Mouse (Mus musculus): ENCODE measurements around the gene Dock4.
"Not testable (repeated sequence)": the region's sequence is repeated elsewhere in the genome, so short reads cannot be mapped to it uniquely, and the experiment has no call there.

Gene Dock4

DNA sequence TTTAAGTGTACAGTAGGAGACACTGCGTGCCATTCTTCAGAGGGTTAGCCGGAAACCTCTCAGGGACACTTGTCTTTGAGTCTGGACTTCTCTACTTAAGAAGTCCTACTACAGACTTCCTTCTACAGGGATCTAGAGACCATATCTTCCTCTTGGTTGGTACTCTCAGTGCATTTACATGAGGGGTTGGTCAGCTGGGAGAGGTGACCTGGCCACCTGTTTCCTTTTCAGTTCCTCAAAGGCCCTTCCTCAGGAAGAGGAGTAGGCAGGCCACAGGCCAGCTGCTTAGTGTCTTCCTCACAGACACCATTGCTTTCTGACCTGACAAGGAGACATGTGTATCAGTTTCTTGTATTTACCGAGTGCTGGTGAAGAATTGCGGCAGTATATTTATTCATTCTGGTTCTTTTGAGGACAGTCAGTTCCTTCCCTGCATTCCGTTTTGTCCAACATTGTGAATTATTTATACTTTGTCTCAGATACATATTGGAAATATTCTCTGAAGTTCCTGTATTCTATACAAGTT, 380.2 kb downstream of the Dock4 start:
- no peak for DNase-seq (ENCODE audit: low spot score)

- peak; percentile 34 for DNase-seq (ENCODE audit: low spot score)
These were observed 380.7 kb downstream of the Dock4 start for GRCm38 (mm10) chr12:40826491-40826890.

GRCm38 (mm10) chr12:40828025-40828424, 382.3 kb downstream of the Dock4 start:
- DNase-seq (ENCODE audit: low spot score) = no peak

- no peak for DNase-seq (ENCODE audit: low spot score)
These were observed 383.5 kb downstream of the Dock4 start for GRCm38 (mm10) chr12:40829269-40829668.

DNA sequence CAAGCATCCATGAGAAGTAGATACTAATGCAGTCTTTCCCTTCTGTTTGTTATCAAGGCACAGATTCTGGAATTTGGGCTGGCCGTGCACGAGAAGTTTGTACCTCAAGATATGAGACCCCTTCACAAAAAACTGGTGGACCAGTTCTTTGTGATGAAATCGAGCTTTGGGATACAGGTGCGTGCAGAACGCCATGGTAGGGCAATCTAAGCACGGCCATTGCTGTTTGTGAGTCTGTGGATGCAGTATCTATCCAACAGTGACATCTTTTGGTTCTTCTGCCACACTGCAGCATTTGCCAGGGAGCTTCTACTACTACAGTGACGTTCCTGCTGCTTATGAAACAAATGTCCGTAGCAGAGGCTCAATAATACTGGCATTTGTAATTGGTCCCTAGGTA, 386.4 kb downstream of the Dock4 start:
- peak; percentile 48 for DNase-seq (ENCODE audit: low spot score)

- DNase-seq (ENCODE audit: low spot score) = peak; percentile 50
These were observed 391.2 kb downstream of the Dock4 start for GRCm38 (mm10) chr12:40836924-40837323.

DNA sequence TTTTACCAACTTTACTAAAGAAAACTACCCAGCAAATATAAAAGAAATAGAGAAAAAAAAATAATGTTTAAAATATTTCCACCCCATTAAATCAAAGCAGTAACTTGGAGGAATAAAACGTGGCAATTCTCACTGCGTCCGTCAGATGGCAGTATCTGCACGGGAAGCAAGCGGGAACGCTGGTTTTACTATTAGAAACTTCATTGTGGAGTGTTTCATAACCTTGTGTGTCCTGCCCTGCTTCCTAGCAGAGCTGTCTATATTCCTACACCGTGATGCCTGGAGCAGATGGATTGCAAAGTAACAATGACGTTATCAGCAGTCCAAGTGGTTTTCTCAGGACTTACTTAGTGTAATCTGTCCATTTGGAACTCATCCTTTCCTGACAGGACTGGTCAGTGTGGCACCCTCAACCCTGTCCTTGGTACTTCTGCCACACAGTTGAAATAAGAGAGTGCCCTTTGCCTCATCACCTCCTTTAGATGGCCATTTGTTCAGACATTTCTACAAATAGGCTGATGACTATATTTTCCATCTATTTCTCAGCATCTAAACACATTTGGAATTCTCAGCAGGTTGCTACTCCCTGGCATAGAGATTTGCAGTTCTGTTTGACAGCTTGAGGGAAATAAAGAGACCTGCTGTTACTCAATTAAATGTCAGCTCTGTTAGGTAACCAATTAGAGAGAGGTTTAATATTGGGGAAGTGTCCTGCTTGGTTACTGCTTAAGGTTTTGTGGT, 392.0 kb downstream of the Dock4 start:
- peak; percentile 78 for DNase-seq (ENCODE audit: low spot score)

DNA sequence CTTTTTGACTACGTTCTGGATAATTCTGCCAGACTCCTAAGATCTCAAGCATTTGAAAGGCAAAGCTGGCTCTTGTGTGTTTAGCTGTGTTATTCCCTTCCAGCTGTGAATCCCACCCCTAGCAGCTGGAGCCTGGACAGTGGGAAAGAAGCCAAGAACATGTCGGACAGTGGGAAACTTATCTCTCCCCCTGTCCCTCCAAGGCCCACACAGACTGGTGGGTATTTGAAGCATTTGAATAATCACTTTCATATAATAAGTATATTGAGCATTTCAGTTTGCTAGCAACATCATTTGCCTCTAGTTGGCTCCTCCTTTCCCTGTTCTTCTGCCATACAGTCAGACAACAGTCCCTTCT, 392.6 kb downstream of the Dock4 start:
- no peak for DNase-seq (ENCODE audit: low spot score)

- no peak for DNase-seq (ENCODE audit: low spot score)
These were observed 393.2 kb downstream of the Dock4 start for GRCm38 (mm10) chr12:40838940-40839339.

- no peak for DNase-seq (ENCODE audit: low spot score)
These were observed 394.1 kb downstream of the Dock4 start for GRCm38 (mm10) chr12:40839817-40840216.

DNA sequence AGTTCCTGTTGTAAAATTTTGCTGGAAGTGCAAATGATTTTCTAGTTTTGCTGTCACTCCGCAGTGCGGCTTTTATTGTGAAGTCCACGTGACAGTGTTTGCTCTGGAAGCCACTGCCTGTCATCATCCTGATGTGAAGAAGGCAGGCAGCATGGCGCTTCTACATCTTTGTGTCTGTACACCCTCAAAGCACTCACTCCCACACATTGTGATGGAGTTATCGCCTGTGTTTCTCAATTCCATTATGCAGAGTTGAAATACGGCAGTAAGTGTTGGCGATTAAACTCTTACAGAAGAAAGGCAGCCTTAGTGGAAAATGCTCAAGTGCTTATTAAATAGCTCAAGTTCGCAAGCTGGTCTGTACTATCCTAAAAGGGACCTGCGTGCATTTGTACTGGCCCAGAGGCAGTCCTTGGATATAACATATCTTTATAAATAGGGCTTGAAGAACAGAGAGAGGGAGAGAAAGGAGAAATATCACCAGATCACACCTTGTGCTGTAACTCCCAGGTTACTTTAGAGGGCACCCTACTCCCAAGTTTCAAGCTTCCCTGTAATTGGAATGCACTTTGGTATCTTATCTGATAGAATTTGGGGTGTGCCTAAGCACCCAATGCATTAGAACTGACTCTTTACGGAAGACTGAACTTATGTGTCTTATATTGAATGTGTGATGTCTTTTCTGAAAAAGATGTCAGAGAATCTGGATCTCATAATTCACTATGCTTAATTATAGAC, 396.7 kb downstream of the Dock4 start:
- DNase-seq (ENCODE audit: low spot score) = peak; percentile 19

- no peak for DNase-seq (ENCODE audit: low spot score)
These were observed 397.2 kb downstream of the Dock4 start for GRCm38 (mm10) chr12:40842991-40843390.

DNA sequence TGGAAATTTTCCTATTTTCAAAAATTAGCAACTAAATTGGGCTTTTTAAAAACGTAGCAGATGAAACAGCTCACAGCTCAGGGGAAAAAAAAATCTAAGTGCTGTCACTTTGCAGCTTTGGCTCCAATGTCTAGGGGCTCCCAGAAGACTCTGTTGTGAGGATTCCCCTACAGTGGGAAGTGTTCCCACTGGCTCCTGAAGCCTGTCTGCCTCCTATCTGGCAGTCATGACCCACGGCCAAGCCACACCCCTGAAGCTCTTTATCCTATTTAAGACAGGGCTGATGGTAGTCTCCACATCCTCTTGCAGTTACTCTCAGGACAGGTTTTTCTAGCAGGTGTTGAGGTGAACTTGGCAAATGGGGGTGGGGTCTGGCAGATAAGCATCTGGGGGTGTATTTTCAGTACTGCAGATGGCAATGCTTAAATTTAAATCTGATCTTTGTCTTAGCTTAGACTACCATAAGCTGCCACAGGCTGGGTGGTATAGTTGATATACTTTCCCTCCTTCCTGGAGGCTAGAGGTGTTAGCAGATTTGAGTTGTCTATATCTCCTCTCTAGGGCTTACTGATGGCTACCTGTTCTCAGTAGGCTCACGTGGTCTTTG, 397.8 kb downstream of the Dock4 start:
- no peak for DNase-seq (ENCODE audit: low spot score)

DNA sequence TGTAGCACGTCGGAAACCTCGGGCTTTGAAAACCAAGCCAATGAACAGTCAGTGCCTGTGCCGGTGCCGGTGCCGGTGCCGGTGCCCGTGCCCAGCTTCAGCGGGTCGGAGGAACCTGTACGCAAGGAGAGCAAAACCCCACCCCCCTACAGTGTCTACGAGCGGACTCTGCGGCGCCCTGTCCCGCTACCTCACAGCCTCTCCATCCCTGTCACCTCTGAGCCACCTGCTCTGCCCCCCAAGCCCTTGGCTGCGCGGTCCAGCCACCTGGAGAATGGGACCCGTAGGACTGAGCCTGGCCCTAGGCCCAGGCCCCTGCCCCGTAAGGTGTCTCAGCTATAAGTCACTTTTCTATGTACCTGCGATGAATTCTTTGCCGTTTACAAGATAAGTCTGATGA, 398.6 kb downstream of the Dock4 start:
- DNase-seq (ENCODE audit: low spot score) = no peak

DNA sequence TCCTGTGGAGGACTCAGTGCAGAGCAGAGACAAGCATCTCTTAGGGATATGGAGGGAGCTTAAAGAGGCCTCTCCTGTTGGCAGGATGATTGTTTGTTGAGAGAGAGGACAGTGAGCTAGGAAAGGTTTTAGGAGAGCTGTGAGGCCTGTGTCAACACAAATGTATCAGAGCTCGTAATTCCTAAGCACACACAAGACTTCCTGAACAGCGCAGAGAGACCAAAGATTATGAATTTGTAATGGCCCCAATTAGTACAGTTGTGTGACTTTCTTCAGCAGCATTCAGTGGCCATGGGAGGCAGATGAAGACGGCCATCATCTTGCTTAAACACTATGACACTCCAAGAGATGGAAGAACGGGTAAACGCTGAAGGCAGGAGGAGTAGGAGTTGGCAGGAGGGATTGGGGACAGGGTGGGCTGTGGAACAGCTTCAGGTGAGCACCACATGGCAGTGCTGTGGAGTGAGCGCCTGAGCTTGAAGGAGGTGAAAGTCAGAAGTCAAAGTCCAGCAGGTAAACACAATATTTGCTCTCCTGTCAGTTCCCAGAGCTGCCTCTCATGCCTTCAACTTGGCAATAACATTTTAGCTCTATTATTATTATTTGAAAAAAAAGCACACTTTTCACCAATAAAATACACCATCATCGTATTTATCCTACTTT, 409.1 kb downstream of the Dock4 start:
- no peak for DNase-seq (ENCODE audit: low spot score)

DNA sequence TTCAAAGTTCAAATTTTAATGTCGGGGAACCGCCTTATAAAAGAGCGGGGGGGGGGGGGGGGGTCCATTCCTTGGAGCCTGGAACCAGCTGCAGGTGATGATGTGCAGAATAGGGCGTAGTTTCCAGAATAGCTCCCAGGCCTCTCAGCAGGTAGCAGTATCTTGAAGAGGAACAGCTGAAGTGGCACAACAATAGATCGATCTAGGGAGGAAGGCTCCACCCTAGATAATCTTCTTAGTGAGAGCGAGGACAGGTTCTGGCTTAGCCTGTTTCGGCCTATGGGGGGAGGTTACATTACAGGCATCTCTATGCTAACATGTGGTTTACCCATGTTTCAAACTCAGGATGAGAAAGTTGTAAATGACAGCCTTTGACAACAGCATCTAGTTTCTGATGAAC, 411.7 kb downstream of the Dock4 start:
- no peak for DNase-seq (ENCODE audit: low spot score)

GRCm38 (mm10) chr12:40858763-40859162, 413.0 kb downstream of the Dock4 start:
- not testable (repeated sequence) for DNase-seq (ENCODE audit: low spot score)

DNA sequence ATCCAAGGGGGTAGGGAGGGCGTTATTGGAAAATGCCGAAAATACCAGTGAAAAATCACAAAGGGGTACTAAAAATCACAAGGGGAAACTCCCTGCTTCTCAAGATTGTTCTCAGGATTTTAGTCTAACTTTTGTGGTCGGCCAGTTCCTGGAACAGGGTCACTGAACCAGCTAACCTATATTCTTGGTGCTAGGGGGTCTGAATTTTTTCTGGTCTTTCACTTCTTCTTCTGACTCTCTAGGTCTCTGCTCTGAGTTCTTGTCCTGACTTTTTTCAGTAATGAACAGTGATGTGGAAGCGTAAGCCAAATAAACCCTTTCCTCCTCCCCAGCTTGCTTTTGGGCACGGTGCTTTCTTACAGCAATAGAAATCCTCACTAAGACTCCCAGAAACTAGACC, 424.6 kb downstream of the Dock4 start:
- DNase-seq (ENCODE audit: low spot score) = no peak

- DNase-seq (ENCODE audit: low spot score) = no peak
These were observed 427.0 kb downstream of the Dock4 start for GRCm38 (mm10) chr12:40872716-40873115.

DNA sequence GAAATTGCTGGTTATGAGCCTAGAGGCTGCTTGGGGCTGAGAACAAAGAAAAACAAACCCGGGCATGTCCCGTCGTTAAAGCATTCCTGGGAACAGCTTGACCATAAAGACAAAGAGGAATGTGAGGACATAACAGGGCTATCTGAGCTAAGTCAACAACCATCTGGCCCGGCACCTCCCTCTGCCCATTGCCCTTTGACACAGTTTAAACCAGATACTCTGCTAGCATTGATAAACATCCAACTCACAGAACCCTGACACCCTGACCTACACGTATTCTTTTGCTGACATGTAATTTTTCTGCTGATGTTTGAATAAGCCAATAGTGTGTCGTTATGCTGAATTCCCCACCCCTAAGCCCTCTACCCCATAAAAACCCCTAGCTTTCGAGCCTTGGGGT, 427.5 kb downstream of the Dock4 start:
- not testable (repeated sequence) for DNase-seq (ENCODE audit: low spot score)

DNA sequence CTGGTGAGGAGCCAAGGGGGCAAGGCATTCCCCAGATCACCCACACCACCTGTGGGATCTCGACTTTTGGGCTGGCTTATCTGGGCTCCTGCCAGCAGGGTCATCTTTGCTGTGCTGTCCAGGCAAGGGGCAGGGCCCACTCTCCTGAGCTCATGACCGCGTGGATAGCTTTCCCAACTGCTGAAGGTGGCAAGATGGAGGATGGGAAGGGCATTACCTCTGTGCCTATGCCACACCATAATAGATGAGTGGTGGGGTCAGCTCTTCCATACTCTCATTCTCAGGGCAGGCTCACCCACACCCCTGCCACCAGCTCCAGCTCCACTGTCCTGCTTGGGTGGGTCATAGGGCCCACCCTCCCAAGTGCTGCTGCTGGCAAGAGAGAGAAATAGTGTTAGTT, 439.2 kb downstream of the Dock4 start:
- DNase-seq (ENCODE audit: low spot score) = no peak

- DNase-seq (ENCODE audit: low spot score) = no peak
These were observed 439.6 kb downstream of the Dock4 start for GRCm38 (mm10) chr12:40885377-40885776.

Data from embryo, embryonic 10 days (tissue).